Mouse (Mus musculus) NIH3T3 (cell line): ENCODE results near the gene Flywch1.
"Not testable (repeated sequence)": the region's sequence is repeated elsewhere in the genome, so short reads cannot be mapped to it uniquely, and the experiment has no call there.

Experiments
- DNase-seq: peaks from one replicate; pipeline ENCODE4 v3.0.0-alpha.2; 2012; ENCODE audit warnings: low read depth

The Flywch1 gene

DNA sequence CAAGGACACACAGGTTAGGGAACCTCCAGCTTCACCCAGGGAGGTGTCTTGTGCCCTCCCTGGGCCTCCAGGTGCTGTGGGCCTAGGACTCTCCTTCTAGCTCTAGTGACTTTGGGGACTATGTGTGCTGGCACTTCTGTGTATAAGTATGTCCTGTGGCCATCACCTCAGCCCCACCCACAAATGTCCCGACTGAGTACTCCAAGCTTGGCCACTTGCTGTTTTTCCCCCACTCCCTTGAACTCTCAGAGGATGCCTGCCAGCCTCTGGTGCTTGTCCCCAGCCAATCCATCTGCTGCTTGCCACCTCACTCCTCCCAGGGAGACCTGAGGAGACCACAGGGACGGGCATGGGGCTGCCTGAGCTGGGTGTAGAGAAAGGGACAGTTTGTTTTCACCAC, 7.0 kb upstream of the Flywch1 start:
- no peak for DNase-seq

DNA sequence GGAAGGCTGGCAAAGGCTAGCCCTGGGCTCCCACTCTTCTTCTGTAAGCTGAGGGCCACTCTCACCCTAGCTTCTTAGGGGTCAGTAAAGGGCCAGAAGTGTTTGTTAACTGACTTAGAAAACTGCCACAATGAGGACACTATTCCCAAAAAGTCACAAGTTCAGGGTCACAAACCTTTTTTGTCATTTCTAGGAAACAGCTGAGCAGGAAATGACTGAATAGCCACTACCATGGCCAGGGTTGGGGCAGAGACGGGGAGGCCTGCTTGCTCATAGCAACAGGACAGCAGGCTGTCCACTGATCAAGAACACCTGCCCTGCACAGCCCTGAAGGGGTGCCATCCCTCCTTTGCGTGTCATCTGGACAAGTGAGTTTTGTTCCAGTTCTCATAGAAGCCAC, 5.7 kb upstream of the Flywch1 start:
- DNase-seq = no peak

DNA sequence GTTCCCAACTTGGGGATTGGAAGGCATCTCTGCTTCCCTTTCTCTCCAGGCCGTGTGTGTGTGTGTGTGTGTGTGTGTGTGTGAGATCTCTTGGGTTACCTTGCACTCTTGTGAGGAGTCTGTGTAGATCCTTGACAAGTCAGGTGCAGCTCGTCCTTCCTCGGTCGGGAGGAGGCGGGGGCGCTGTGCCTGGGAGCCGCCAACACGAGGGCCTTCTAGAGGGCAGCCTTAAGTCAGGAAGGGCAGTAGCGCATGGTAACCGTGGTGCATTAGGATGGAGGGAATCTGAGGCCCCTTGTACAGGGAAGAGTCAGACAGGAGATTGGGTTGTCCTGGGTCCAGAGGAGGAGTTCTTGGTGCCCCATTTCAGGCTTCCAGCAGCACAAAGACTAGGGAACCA, 4.8 kb upstream of the Flywch1 start:
- DNase-seq = no peak

DNA sequence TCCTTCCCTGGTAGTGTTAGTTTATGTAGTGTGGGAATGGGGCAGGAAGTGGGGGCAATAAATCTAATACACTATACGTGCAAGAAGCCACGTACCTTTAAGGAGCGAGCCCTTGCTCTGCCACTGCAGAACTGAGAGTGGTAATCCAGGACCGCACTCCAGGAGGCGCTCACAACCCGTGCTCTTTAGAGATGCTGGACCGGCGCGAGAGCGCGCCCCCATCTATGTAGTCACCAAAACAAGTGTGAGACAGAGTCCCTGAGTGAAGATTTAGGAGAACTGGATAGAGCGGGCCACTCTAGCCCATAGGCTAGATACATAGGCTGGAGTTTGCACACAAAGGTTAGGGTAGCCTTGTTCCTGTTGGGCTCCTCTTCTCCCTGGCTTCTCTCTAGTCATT, 2.7 kb upstream of the Flywch1 start:
- peak; percentile 88 for DNase-seq

DNA sequence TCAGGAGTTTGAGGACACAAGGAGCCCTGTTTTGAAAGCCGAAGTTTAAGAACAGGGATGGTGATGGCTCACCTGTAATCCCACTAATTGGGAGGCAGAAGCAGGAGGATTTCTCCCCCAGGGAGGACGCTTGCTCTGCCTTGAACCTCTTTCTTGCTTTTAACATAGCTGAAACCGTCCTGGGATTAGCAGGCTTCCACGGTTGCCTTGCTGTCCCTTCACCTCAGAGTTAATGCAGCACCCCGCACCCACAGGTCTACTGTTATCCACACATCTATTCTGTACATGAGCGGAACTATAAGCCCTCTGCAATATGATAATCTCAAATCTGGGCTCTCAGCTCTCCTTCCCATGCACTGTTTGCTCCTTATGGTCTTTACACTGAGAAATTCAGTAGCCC, 2.3 kb upstream of the Flywch1 start:
- DNase-seq = no peak

DNA sequence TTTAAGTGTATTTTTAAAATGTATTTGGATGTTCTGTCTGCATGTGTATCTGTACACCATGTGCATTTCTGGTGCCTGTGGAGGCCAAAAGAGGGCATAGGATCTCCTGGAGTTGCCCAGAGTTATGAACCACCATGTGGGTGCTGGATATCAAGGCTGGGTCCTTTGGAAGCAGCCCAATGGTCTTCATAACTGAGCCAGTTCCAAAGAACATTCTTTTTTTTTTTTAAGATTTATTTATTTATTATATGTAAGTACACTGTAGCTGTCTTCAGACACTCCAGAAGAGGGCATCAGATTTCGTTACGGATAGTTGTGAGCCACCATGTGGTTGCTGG, 786 bp upstream of the Flywch1 start:
- not testable (repeated sequence) for DNase-seq

DNA sequence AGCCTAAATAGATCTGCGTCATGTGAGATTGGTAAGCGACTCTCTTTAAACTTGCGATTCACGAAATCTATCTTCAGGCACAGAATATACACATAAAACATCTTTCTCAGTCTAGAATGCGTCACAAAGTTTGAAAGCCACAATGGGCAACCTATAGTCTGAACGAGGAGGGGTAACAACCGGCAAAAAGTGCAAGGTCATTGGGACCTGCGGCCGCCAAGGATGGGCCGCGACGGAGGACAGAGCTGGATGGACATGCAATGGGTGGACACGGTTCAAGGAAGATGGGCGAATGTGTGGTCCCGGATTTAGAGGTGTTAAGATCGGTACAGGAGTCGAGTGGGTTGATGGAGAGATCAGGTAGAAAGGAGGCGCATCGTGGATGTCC, 512 bp downstream of the Flywch1 start:
- peak; percentile 52 for DNase-seq

DNA sequence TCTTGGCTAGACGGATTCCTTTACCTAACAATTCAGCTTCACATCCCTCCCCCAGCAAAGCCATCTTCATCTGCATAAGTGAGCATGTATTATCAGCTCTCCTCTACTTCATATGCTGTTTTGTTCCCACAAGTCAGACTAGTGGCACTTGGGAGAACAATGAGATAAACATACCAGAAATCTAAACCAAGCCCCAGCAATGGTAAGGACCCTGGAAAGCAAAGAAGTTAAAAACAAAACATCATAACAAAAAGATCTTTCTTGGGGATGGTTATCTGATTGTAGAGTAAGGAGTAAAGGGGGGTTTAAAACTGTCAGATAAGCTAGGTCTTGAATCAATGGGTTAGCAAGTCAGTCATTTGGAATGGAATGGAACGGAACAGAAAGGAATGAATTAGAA, 909 bp downstream of the Flywch1 start:
- DNase-seq = peak; percentile 14

DNA sequence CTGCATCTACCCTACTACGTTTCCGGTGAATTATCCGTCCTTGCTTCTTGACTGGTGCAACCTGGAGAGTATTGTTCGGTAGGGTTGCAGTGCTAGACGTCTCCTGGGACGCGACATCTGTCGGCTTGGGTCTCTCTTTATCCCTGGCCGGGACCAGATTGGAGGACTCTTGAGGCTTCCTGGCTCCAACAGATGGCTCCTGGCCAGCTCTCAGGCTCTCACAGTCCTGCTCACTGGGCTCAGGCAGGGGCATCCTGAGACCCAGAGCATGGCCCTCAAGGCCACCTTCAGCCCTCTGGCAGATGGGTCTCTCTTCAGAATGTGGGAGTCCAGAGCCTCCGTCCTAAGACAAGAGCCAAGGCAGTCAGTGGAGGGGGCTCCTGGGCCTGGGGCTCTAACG, 8.4 kb downstream of the Flywch1 start:
- no peak for DNase-seq

DNA sequence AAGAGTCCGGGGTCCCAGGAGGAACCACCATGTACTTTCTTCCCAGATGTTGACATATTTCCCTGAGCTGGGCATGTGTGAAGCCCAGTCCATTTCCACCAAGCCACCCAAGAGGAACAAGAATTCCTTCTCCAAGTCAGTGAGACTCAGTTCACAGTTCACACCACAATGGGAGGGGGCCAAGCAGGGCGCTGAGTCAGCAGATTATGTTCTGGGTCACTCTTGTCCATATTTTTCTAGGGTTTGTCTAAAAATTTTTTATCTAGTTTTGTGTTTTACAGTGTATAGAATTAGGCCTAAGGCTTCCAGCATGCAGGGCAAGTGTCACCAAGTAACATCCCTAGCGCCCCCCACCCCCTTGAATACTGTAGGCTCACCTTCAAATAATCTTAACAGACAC, 10.2 kb downstream of the Flywch1 start:
- DNase-seq = no peak

DNA sequence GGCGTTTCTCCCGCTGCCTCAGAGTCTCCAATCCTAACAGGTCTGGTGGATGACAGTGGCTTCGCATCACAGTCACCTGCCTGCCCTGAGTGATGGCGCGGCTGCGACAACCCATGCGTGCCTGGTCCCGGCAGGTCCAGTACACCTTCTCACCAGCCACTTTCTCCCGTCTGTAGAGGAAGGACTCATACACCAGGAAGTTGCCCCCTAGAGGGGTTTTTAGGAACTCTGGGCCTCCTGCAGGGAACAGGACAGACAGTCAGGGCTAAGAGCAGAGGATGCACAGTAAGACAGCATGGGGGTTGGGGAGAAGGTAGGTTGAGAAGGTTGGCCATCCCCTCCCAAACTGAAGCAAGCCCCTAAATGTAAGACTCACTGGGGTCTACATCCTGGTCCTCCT, 11.2 kb downstream of the Flywch1 start:
- no peak for DNase-seq

DNA sequence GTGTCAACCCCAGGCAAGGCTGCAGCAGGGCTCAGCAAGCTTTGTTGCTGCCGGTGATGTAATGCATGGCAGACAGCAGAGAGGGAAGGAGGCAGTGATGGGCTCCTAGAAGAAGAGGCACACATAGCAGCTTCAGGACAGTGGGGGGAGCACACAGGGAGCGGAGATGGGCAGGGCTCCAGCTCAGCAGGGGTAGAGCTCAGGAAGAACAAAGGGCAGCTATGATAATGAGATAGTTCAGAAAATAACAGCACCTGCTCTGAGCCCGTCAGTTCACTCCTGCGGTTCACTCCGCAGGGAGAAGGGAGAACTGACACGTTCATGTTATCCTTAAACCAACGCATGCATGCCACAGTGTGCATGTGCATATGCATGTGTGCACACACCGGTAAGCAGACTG, 12.6 kb downstream of the Flywch1 start:
- no peak for DNase-seq

DNA sequence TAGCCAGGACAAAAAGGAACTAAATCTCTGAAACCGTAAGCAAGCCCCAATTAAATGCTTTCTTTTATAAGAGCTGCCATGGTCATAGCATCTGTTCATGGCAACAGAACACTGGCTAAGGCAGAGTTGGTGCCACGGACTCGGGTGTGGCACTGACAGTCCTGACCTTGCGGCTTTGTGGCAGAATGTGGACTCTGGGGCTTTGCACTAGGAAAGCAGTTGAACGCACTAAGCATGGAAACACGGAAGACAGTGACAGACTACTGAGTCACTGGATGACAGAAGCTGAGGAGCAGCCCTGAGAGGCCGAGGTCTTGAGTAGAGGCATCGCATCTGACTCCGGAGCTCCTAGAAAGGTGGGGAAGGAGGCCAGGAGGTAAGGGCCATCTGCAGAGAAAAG, 13.8 kb downstream of the Flywch1 start:
- no peak for DNase-seq

DNA sequence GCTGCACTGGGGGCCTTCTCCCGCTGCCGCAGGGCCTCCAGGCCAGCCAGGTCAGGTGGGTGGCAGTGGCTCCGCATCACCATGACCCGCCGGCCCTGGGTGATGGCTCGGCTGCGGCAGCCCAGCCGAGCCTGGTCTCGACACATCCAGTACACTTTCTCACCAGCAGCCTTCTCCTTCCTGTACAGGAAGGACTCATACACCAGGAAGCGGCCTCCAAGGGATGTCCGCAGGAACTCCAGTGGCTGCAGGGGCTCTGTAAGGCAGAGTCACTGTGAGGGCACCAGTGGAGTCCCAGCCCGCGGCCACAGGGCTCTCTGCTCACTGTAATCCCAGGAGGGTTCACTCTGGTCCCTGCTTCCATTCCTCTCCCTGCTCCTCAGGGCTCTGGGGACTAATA, 15.7 kb downstream of the Flywch1 start:
- no peak for DNase-seq

DNA sequence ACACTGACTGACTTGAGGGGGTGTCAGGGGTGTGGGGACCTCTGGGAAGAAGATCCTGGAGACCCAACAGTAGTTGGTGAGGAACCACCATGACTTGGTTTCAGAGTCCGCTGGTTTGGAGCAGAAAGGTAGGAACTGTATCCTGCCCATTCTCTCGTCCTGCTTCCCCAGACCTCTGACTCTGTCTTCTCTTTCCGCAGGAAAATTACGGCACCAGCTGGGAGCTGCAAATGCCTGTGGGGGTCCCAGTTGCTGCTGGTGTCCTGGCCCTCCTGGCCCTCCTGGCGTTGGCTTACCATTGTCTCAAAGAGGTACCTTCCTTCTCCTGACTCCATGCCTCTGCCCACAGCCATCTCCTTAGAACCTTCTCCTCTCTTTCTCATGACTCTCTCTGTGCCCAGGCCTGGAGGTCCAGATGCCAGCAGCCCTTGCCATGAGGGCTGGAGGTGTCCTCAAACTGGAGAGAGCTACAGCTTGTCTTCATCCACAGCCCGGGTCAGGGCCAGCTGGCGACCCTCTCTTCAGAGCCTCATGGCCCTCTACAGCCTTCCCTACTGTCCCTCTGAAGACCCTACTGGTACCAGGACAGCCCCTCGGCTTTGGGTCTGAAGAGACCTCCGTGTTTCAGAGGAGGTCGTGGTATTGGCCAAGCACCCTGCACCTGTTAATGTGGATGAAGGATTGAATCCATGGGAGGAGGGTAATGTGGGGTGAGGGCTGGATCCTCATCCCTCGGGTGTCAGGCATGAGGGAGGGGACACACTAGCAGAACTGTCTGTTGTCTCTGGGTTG, 21.8 kb downstream of the Flywch1 start:
- DNase-seq = no peak

DNA sequence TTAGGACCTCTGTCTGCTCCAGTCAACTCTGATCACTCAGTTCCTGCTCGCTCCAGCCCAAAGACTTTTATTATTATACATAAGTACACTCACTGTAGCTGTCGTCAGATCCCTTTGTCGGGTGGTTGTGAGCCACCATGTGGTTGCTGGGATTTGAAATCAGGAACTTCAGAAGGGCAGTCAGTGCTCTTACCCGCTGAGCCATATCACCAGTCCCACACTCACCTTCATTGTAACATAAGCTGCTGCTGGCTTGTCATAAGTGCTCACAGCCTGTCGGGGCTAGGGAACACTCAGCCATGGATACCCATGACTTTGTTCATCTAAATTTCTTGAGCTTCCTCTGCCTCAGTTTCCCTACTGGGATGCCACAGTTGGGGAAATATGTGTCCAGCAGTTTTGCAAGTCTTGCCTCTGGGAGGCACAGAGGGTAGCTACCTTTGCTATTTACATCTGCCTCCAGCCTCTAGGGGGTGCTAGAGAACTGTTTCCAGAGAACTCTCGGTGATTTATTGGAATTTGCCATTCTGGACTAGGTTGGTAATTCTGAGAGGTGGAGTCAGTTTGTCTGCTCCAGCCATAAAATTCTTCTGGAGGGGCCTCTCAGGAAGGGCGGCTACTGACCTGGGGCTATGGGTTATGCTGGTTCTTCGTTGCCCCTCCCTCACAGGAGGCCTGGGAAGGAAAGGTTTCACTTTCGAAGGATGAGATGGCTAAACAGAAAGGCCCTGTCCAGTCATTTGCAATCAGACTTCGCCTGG, 22.6 kb downstream of the Flywch1 start:
- DNase-seq = peak; percentile 93

DNA sequence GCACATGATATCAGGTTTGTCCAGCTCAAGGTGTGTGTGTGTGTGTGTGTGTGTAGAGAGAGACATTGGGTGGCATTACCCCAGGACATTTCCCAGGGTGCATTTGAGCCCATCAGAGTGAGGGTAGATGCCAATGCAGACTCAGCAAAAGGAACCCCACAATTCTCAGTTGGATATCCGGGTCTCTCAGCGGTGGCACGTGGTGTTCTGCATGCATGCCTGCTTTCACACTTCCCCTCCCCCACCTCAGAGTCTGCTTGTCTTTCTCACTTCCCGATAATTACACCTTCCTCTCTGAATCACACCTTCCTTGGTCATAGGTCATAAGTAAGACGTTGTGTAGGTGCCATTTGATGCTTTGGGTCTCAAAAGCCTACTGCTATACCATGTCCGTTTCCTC, 23.4 kb downstream of the Flywch1 start:
- no peak for DNase-seq

DNA sequence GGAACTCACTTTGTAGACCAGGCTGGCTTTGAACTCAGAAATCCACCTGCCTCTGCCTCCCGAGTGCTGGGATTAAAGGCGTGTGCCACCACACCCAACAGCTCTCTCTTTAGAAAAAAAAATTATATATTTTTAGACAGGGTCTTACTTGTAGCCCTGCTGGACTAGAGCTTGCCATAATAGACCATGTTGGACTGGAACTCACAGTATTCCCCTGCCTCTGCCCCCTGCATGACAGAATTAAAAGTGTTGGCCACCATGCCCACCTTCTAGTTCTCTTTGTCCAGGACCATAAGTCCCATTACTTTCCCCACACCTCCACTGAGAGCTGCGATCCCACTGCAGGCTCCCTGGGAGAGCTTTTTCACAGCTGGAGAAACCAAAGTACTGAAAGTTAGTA, 23.9 kb downstream of the Flywch1 start:
- DNase-seq = no peak

DNA sequence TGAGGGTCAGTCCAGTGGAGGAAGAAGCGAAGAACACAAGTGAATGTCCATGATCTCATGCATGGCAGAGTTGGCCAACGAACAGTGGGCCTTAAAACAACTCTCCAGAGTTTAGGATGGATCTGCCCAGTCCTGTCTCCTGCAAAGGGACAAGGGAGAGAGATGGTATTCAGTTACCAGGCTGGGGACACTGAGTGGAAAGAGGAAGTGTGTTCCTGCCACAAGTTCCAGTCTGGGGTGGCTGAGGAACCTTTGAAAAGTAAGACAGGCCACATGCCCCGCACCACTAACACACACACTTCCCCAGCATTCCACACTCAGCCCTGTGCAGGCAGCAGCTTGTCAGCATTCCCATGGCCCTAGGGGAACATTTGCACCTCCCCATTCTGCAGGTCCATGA, 24.6 kb downstream of the Flywch1 start:
- DNase-seq = no peak

DNA sequence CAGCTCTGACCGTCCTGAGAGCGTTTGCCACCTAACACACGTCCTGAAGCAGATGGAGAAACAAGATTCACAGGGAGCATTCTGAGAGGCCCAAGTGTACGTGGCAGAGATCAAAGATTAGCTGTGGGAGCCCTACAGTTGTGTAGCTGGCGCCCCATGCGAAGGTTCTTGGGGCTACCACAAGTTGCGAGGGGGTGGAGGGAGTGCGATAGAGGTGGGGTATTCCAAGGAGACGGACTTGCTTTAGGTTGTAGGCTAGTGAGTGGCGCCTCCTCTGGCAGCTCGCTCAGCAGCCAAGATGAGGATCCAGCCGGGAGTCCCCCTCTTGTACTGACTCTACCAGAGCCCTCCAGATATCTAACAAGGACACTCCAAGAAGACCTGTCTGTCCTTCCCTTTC, 25.1 kb downstream of the Flywch1 start:
- no peak for DNase-seq

DNA sequence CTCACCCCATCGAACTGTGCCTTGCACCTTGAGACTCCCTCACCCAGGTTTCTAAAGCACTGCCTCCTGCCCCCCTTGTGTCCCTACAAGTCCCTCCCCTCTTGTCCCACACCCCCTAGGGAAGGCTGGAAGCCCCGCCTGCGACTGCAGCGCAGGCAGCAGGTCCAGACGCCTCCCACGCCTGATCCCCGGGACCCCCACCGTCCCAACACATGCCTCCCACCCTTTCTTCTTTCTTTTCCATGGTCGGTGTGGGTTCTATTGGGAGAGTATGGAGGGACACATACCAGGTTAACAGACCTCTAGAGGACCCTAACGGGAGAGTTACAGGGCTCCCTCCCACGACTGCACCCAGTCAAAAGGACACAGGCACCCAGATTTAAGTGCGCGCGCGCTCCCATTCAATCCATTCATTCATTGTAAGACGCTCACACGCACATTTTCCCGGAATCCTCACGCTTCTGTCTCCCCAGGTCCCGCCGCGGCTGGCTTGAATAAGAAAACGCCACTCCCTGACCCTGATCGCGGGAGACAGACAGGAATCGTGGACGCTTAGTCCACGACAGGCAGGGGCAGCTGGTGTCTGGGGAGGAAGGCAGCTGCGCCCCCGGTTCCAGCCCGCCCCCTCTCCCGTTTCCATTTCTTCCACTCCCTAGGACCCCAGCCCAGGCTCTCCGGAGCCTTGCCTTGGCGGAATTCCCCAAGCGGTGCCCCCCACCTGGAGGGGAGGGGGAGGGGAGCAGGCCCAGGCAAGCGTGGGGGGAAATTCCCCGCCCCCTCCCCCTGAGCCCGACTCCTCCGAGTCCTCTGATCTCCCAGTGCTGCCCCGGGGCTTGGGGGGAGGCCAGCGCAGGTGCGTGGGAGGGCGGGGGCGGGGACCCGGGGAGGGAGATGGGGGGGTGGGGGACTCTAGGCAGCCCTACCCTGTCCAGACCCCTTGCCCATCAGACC, 25.8 kb downstream of the Flywch1 start, which contains the start of gene Kremen2:
TSS of gene Kremen2 (minus strand) at position 533 of the 951 bp plus-strand sequence.
- no peak for DNase-seq

DNA sequence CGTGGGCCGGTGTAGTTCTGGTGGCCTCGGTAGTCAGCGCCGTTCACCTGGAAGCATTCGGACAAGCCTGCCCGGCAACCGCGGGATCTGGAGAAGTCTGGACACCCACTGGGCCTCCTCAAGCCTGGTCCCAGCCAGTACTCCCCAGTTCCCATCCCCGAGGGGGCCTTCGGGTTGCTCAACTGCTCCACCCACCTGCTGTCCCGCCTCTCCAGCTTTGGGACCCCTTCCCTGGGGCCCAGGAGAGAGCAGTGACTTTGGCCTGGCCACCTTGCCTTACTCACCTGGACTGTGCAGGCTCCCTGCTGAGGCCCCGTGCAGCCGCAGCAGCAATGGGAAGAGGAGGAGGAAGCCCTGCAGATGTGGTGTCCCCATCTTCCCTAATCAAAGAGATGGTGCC, 26.8 kb downstream of the Flywch1 start:
- DNase-seq = no peak

DNA sequence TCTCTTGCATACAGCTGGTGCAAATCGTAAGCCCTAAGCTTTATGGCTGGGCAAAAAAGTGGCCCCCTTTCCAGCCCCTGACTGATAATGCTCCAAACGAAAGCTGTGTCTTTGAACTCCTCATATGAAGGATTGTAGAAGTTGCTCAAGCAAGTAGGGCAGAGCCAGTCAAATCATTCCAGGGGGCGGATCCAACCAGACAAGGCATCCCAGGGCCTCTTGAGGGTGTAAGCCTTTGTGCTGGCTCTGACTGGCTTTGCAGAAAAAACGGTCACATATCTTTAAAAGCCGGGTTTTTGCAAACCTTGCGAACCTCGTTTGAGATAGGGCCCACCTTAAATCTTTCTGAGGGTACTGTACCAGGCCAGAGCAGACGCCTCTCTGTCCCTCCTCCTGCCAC, 27.3 kb downstream of the Flywch1 start:
- peak; percentile 69 for DNase-seq
